Mouse (Mus musculus) cortical plate, adult 2 months (tissue): Measurements from ENCODE around the gene Thyn1.

Experiments used
- CTCF ChIP-seq: fragments of 200-500 bp; IDR thresholded peaks from 2 replicates; pipeline ENCODE4 v1.5.1; 2011; ENCODE audit warnings: mild to moderate bottlenecking, control low read depth, low read length; ENCODE audit not compliant: insufficient read depth; ENCODE audit errors: extremely low read depth
- POLR2A ChIP-seq: fragments of 200-500 bp; IDR thresholded peaks from 2 replicates; pipeline ENCODE4 v1.6.1; 2011; ENCODE audit warnings: mild to moderate bottlenecking, low read length, control low read depth; ENCODE audit not compliant: insufficient read depth; ENCODE audit errors: extremely low read depth

GRCm38 (mm10) chr9:27009231-27009630, 9.7 kb downstream of the Thyn1 start:
- TF ChIP-seq CTCF (no peak), POLR2A (no peak)
